Mouse (Mus musculus) liver, adult 2 months (tissue): Measurements from ENCODE around the gene Ccdc34.

Experiments used
- CTCF ChIP-seq: fragments of 200-500 bp; IDR thresholded peaks from 2 replicates; pipeline ENCODE4 v1.5.1; 2011; ENCODE audit warnings: low read depth, low read length, control low read depth
- POLR2A ChIP-seq: fragments of 200-500 bp; IDR thresholded peaks from 2 replicates; pipeline ENCODE4 v1.6.1; 2011; ENCODE audit warnings: low read length, control low read depth; ENCODE audit not compliant: insufficient read depth; ENCODE audit errors: extremely low read depth

GRCm38 (mm10) chr2:110074646-110075452, 57.2 kb downstream of the Ccdc34 start:
- TF ChIP-seq CTCF (no peak), POLR2A (no peak)
